Mouse (Mus musculus): ENCODE data around the gene Rptor.

DNA sequence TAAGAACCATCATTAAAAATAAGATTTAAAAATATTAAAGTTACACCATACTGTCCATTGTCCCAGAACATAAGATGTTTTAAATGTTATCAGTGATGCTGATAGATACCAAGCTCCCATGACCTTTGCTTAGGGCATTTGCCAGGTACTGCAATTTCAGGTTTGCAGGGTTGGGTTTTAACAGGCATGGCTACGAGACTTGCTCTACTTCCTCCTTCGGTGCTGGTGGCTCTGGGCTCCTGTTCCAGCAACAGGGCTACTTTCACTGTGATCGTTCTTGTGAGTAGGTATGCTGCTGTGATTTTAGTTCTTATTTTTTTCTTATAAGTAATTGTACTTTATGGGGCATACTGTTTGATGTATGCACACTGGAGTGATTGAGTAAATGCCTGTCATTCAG lies 26.4 kb downstream of the Rptor start:
- TF ChIP-seq CTCF (IDR thresholded peaks at IDR 0.05; ENCODE audit: extremely low read depth, insufficient read depth, low read length) = no peak
- no peak for TF ChIP-seq POLR2A (IDR thresholded peaks at IDR 0.05; ENCODE audit: extremely low read depth, insufficient read depth, low read length)
